ENCODE assay signal across 13 mouse cellular contexts in the genomic region with DNA sequence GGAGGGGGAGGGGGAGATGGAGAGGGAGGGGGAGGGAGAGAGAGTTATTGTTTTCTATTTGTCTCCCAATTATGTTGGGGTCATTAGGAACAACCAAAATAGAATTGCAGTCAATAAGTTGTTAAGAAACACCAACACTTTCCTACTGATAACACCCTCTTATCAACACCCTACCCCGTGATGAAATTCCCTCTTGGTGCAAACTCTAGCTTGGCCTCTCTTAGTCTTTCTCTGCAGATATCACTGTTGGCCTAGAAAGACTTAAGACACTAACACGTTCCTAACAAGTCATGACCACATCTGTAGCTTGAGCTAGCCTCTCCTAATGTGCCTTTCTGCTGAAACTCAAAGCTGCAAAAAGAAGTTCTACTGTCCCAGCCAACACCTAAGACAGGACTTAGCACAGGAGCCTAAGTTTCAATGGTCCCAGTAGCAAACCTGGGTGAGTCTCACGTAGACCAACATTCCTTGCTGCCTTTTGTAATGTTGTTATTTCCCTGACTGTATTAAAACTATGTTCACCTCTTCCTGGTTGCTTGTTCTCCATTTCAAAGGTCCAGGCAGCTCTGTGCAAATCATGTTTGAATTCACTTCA. TPM values are rescaled to one million over a fixed set of nuclear protein-coding genes. Genes with fewer than 3 reads are reported as not detected.
A peak's percentile ranks its signal among the peaks of the same experiment; 100 is the strongest.
DNase-seq lines count a peak whose midpoint lies in the region; ATAC-seq lines count a peak whose summit lies in the region.
"Had no signal": no experiment of that assay in that cellular context is flagged by ENCODE, and none has a peak within 500 bp of the region (broad histone marks: within the 10 kb centered on the region; RNA-seq: fewer than 3 reads in every experiment).

No protein-coding gene starts in this region.

- H3K9ac ChIP-seq in midbrain, embryonic 11.5 days (ENCODE audit: low read length): no peak overlapping the region
- no peak overlapping the region for H3K9ac ChIP-seq in midbrain, embryonic 14.5 days (replicated peaks; ENCODE audit: low read length)
- no peak overlapping the region for H3K9ac ChIP-seq in liver, embryonic 15.5 days
- H3K9ac ChIP-seq in neural tube, embryonic 14.5 days (replicated peaks; ENCODE audit: low read depth, low read length): no peak overlapping the region
- H3K9ac ChIP-seq: limb, embryonic 12.5 days had no signal

- 90% methylated on average over 3 of the region's 3 CpGs for WGBS in midbrain, embryonic 11.5 days
- 90% methylated on average over 3 of the region's 3 CpGs for WGBS in midbrain, embryonic 14.5 days
- 48% methylated on average over 3 of the region's 3 CpGs for WGBS in liver, embryonic 15.5 days (ENCODE audit: insufficient replicate concordance)
- 93% methylated on average over 3 of the region's 3 CpGs for WGBS in neural tube, embryonic 14.5 days

- H3K4me3 ChIP-seq in midbrain, embryonic 11.5 days (ENCODE audit: low read depth, low read length): no peak overlapping the region
- H3K4me3 ChIP-seq in midbrain, embryonic 14.5 days (replicated peaks; ENCODE audit: low read depth, low read length): no peak overlapping the region
- no peak overlapping the region for H3K4me3 ChIP-seq in liver, embryonic 15.5 days (replicated peaks)
- no peak overlapping the region for H3K4me3 ChIP-seq in neural tube, embryonic 14.5 days (ENCODE audit: low read depth, low read length)
- H3K4me3 ChIP-seq: embryonic facial prominence, embryonic 10.5 days; heart, adult 2 months; limb, embryonic 12.5 days had no signal

- H3K27ac ChIP-seq in midbrain, embryonic 11.5 days (ENCODE audit: low read depth, low read length): no peak overlapping the region
- no peak overlapping the region for H3K27ac ChIP-seq in midbrain, embryonic 14.5 days (replicated peaks; ENCODE audit: low read depth, low read length)
- H3K27ac ChIP-seq in liver, embryonic 15.5 days (replicated peaks): no peak overlapping the region
- no peak overlapping the region for H3K27ac ChIP-seq in neural tube, embryonic 14.5 days (ENCODE audit: low read depth, low read length)
- H3K27ac ChIP-seq: embryonic facial prominence, embryonic 10.5 days; heart, adult 2 months; limb, embryonic 12.5 days had no signal

- peak; percentile 33; the same call in 1 of the 2 replicates for ATAC-seq in midbrain, embryonic 11.5 days (ENCODE audit: low FRiP score)
- ATAC-seq in midbrain, embryonic 14.5 days (ENCODE audit: low FRiP score, low TSS enrichment): no peak
- ATAC-seq in liver, embryonic 15.5 days (ENCODE audit: insufficient read depth): peak; percentile 59
- ATAC-seq in neural tube, embryonic 14.5 days (ENCODE audit: low read depth): 0 out of 2 replicates have a peak, but pooled peaks have one; percentile 38

- H3K4me1 ChIP-seq in midbrain, embryonic 11.5 days (ENCODE audit: control insufficient read depth, insufficient read depth, low read length): no peaks in the 10 kb centered on the region
- no peaks in the 10 kb centered on the region for H3K4me1 ChIP-seq in midbrain, embryonic 14.5 days (ENCODE audit: control insufficient read depth, insufficient read depth, low read length)
- peaks cover 14% of the 10 kb centered on the region; the same call in 1 of the 2 replicates for H3K4me1 ChIP-seq in liver, embryonic 15.5 days (replicated peaks)
- H3K4me1 ChIP-seq in neural tube, embryonic 14.5 days (ENCODE audit: control insufficient read depth, insufficient read depth, low read length): no peaks in the 10 kb centered on the region
- H3K4me1 ChIP-seq: embryonic facial prominence, embryonic 10.5 days; limb, embryonic 12.5 days had no signal

- no peaks in the 10 kb centered on the region for H3K9me3 ChIP-seq in midbrain, embryonic 11.5 days (ENCODE audit: control insufficient read depth, low read length)
- no peaks in the 10 kb centered on the region for H3K9me3 ChIP-seq in midbrain, embryonic 14.5 days (ENCODE audit: control insufficient read depth, low read length)
- H3K9me3 ChIP-seq in liver, embryonic 15.5 days (replicated peaks): no peaks in the 10 kb centered on the region
- H3K9me3 ChIP-seq in neural tube, embryonic 14.5 days (ENCODE audit: control insufficient read depth, low read length): no peaks in the 10 kb centered on the region
- H3K9me3 ChIP-seq: embryonic facial prominence, embryonic 10.5 days; limb, embryonic 12.5 days had no signal

- H3K4me2 ChIP-seq in midbrain, embryonic 11.5 days: no peak overlapping the region
- H3K4me2 ChIP-seq in midbrain, embryonic 14.5 days (ENCODE audit: low read length): no peak overlapping the region
- H3K4me2 ChIP-seq in liver, embryonic 15.5 days: no peak overlapping the region
- no peak overlapping the region for H3K4me2 ChIP-seq in neural tube, embryonic 14.5 days (ENCODE audit: low read depth, low read length)
- H3K4me2 ChIP-seq: limb, embryonic 12.5 days had no signal

- DNase-seq in cerebellum, adult 9-11 months: peak; percentile 9
- no peak for DNase-seq in cerebellum, postnatal 14 days
- DNase-seq in midbrain, embryonic 11.5 days (ENCODE audit: low spot score, missing footprints): no peak
- DNase-seq in midbrain, embryonic 14.5 days: no peak
- no peak for DNase-seq in heart, postnatal 4 days
- no peak for DNase-seq in kidney, postnatal 25 days

- no peaks in the 10 kb centered on the region for H3K36me3 ChIP-seq in midbrain, embryonic 11.5 days (ENCODE audit: control insufficient read depth, insufficient read depth, low read length)
- H3K36me3 ChIP-seq in midbrain, embryonic 14.5 days (ENCODE audit: control insufficient read depth, insufficient read depth, low read length): no peaks in the 10 kb centered on the region
- no peaks in the 10 kb centered on the region for H3K36me3 ChIP-seq in liver, embryonic 15.5 days (replicated peaks)
- H3K36me3 ChIP-seq in neural tube, embryonic 14.5 days (ENCODE audit: control insufficient read depth, insufficient read depth, low read length): no peaks in the 10 kb centered on the region
- H3K36me3 ChIP-seq: embryonic facial prominence, embryonic 10.5 days; limb, embryonic 12.5 days had no signal

- no peaks in the 10 kb centered on the region for H3K27me3 ChIP-seq in midbrain, embryonic 11.5 days (ENCODE audit: control insufficient read depth, insufficient read depth, low read length)
- H3K27me3 ChIP-seq in midbrain, embryonic 14.5 days (ENCODE audit: control insufficient read depth, insufficient read depth, low read length): no peaks in the 10 kb centered on the region
- no peaks in the 10 kb centered on the region for H3K27me3 ChIP-seq in liver, embryonic 15.5 days
- no peaks in the 10 kb centered on the region for H3K27me3 ChIP-seq in neural tube, embryonic 14.5 days (ENCODE audit: control insufficient read depth, insufficient read depth, low read length)
- H3K27me3 ChIP-seq: limb, embryonic 12.5 days had no signal

RNA-seq across cellular contexts. Expression of gene Gapt, which starts 11.1 kb away (rescaled TPM):
- polyA plus RNA-seq in midbrain, embryonic 11.5 days (2014; fragmentation: Nextera tagmentation; extraction: Ambion mirVana): 0.26 TPM in 1 of 2 replicates, not detected in the other
- polyA plus RNA-seq in midbrain, embryonic 14.5 days (2014; fragmentation: Nextera tagmentation; extraction: Ambion mirVana): 0.11 TPM in 1 of 2 replicates, not detected in the other
- 3.0 and 3.3 TPM in 2 replicates for polyA plus RNA-seq in liver, embryonic 15.5 days (2015; fragmentation: Nextera tagmentation; extraction: Ambion mirVana)
- not detected in 2 replicates for polyA plus RNA-seq in neural tube, embryonic 14.5 days (2014; fragmentation: Nextera tagmentation; extraction: Ambion mirVana)
- total RNA-seq in heart, postnatal 4 days (2021): under 1 TPM in 1 of 2 experiments, not detected in 1; 0.11 TPM
- total RNA-seq: gastrocnemius, adult 8-10 months had no signal
- polyA plus RNA-seq: stomach, embryonic 14.5 days had no signal

RNA-seq across cellular contexts. Expression of gene Plk2, which starts 26.8 kb away (rescaled TPM):
- 63.4 and 68.6 TPM in 2 replicates for polyA plus RNA-seq in midbrain, embryonic 11.5 days (2014; fragmentation: Nextera tagmentation; extraction: Ambion mirVana)
- 147 and 196 TPM in 2 replicates for polyA plus RNA-seq in midbrain, embryonic 14.5 days (2014; fragmentation: Nextera tagmentation; extraction: Ambion mirVana)
- 8.2 and 9.4 TPM in 2 replicates for polyA plus RNA-seq in liver, embryonic 15.5 days (2015; fragmentation: Nextera tagmentation; extraction: Ambion mirVana)
- 129 and 147 TPM in 2 replicates for polyA plus RNA-seq in neural tube, embryonic 14.5 days (2014; fragmentation: Nextera tagmentation; extraction: Ambion mirVana)
- 100 to 1,000 TPM; 101 to 112 TPM for total RNA-seq in heart, postnatal 4 days (2021)
